Mouse (Mus musculus) heart, embryonic 11.5 days (tissue): ENCODE measurements around the gene Znrd1. TPM values are rescaled to one million over a fixed set of nuclear protein-coding genes. Genes with fewer than 3 reads are reported as not detected.

Source experiments
- ATAC-seq: fragments of 200-750 bp; cut with Nextera tagmentation; replicated peaks from 2 replicates; pipeline ENCODE4 v1.8.0; 2017; ENCODE audit warnings: moderate library complexity; ENCODE audit not compliant: insufficient number of reproducible peaks, low FRiP score, low TSS enrichment
- H3K27ac ChIP-seq: fragments of 300-500 bp; sonication (generic); 2 replicates; pipeline ENCODE4 v1.5.1; 2014; ENCODE audit warnings: mild to moderate bottlenecking, low read depth, low read length
- H3K27me3 ChIP-seq: fragments of 300-500 bp; sonication (generic); 2 replicates; pipeline ENCODE4 v1.6.1; 2014; ENCODE audit warnings: mild to moderate bottlenecking, low read length, mixed read lengths; ENCODE audit not compliant: control insufficient read depth, insufficient read depth
- H3K36me3 ChIP-seq: fragments of 300-500 bp; sonication (generic); 2 replicates; pipeline ENCODE4 v1.6.1; 2014; ENCODE audit warnings: mild to moderate bottlenecking, low read length, moderate library complexity, mixed read lengths; ENCODE audit not compliant: control insufficient read depth, insufficient read depth
- H3K4me1 ChIP-seq: fragments of 300-500 bp; sonication (generic); 2 replicates; pipeline ENCODE4 v1.6.1; 2014; ENCODE audit warnings: low read length; ENCODE audit not compliant: control insufficient read depth, insufficient read depth
- H3K4me2 ChIP-seq: fragments of 300-500 bp; sonication (generic); 2 replicates; pipeline ENCODE4 v1.6.1; 2014; ENCODE audit warnings: mild to moderate bottlenecking, moderate library complexity
- H3K4me3 ChIP-seq: fragments of 300-500 bp; sonication (generic); 2 replicates; pipeline ENCODE4 v1.5.1; 2014; ENCODE audit warnings: low read depth, low read length
- H3K9ac ChIP-seq: fragments of 300-500 bp; sonication (generic); 2 replicates; pipeline ENCODE4 v1.6.1; 2014; ENCODE audit warnings: mild to moderate bottlenecking, low read depth, low read length, moderate library complexity
- H3K9me3 ChIP-seq: fragments of 300-500 bp; sonication (generic); replicated peaks from 2 replicates; pipeline ENCODE4 v1.6.1; 2016; ENCODE audit warnings: low read length; ENCODE audit not compliant: control insufficient read depth
- WGBS: fragments of 180-500 bp; shearing (Covaris S2); extraction: QIAGEN DNeasy Blood & Tissue Kit; methylation state at CpG from one replicate; pipeline ENCODE4 v1.1.7; 2014; ENCODE audit not compliant: insufficient replicate concordance; 5-methylcytosine and 5-hydroxymethylcytosine counted together
- polyA plus RNA-seq: library from polyadenylated mRNA; unstranded; fragments of >200 nt; fragmentation: Nextera tagmentation; extraction: Ambion mirVana; gene quantifications from 2 replicates; pipeline ENCODE4 v1.2.1, GENCODE M21; 2014

The Znrd1 gene
- polyA plus RNA-seq, 1 experiment from 2014 or later, result 44.1 TPM

GRCm38 (mm10) chr17:36923491-36923890, 34.9 kb downstream of the Znrd1 start:
- no peak overlapping the region for H3K27ac ChIP-seq
- H3K27me3 ChIP-seq, result no peaks in the 10 kb centered on the region; the same call in 1 of the 2 replicates
- no peaks in the 10 kb centered on the region for H3K9me3 ChIP-seq
- H3K4me2 ChIP-seq, result no peak overlapping the region
- H3K4me1 ChIP-seq, result no peaks in the 10 kb centered on the region
- H3K4me3 ChIP-seq, result no peak overlapping the region
- 51% methylated on average over 4 of the region's 4 CpGs for whole genome bisulfite sequencing
- no peak for ATAC-seq
- H3K36me3 ChIP-seq, result no peaks in the 10 kb centered on the region
- no peak overlapping the region for H3K9ac ChIP-seq

- 70% methylated on average over 4 of the region's 4 CpGs for WGBS
- H3K4me2 ChIP-seq, result no peak overlapping the region
- H3K27ac ChIP-seq, result no peak overlapping the region
- no peaks in the 10 kb centered on the region for H3K9me3 ChIP-seq
- no peak overlapping the region for H3K4me3 ChIP-seq
- no peaks in the 10 kb centered on the region for H3K36me3 ChIP-seq
- no peaks in the 10 kb centered on the region for H3K4me1 ChIP-seq
- H3K9ac ChIP-seq, result no peak overlapping the region
- no peak for ATAC-seq
- no peaks in the 10 kb centered on the region; the same call in 1 of the 2 replicates for H3K27me3 ChIP-seq
Measured at GRCm38 (mm10) chr17:36922715-36923114, 35.6 kb downstream of the Znrd1 start.

GRCm38 (mm10) chr17:36920239-36920638, 38.1 kb downstream of the Znrd1 start:
- H3K36me3 ChIP-seq, result no peaks in the 10 kb centered on the region
- no peak overlapping the region for H3K27ac ChIP-seq
- no peaks in the 10 kb centered on the region for H3K4me1 ChIP-seq
- no peaks in the 10 kb centered on the region; the same call in 1 of the 2 replicates for H3K27me3 ChIP-seq
- H3K9ac ChIP-seq, result no peak overlapping the region
- H3K9me3 ChIP-seq, result no peaks in the 10 kb centered on the region
- no peak overlapping the region for H3K4me2 ChIP-seq
- WGBS, result 37% methylated on average over 15 of the region's 15 CpGs
- H3K4me3 ChIP-seq, result no peak overlapping the region
- no peak for ATAC-seq

GRCm38 (mm10) chr17:36915076-36915475, 43.3 kb downstream of the Znrd1 start:
- 16% methylated on average over 9 of the region's 9 CpGs for WGBS
- Histone ChIP-seq H3K36me3 (no peaks in the 10 kb centered on the region), H3K27me3 (no peaks in the 10 kb centered on the region), H3K9ac (no peak overlapping the region), H3K27ac (no peak overlapping the region), H3K4me2 (no peak overlapping the region), H3K4me3 (no peak overlapping the region), H3K4me1 (no peaks in the 10 kb centered on the region), H3K9me3 (no peaks in the 10 kb centered on the region)
- no peak for ATAC-seq

- WGBS, result 8% methylated on average over 2 of the region's 2 CpGs
- Histone ChIP-seq H3K27ac (no peak overlapping the region), H3K4me3 (no peak overlapping the region), H3K4me1 (no peaks in the 10 kb centered on the region), H3K27me3 (0 out of 2 replicates have a peak, but pooled peaks cover 3% of the 10 kb centered on the region), H3K9me3 (no peaks in the 10 kb centered on the region), H3K36me3 (no peaks in the 10 kb centered on the region), H3K9ac (no peak overlapping the region), H3K4me2 (no peak overlapping the region)
- no peak for ATAC-seq
Measured at GRCm38 (mm10) chr17:36914108-36914507, 44.3 kb downstream of the Znrd1 start.

GRCm38 (mm10) chr17:36912031-36912430, 46.3 kb downstream of the Znrd1 start:
- H3K36me3 ChIP-seq, result no peaks in the 10 kb centered on the region
- 0 out of 2 replicates have a peak, but pooled peaks cover 3% of the 10 kb centered on the region for H3K27me3 ChIP-seq
- H3K9ac ChIP-seq, result no peak overlapping the region
- no peaks in the 10 kb centered on the region for H3K9me3 ChIP-seq
- H3K4me3 ChIP-seq, result no peak overlapping the region
- H3K27ac ChIP-seq, result no peak overlapping the region
- H3K4me1 ChIP-seq, result no peaks in the 10 kb centered on the region
- H3K4me2 ChIP-seq, result no peak overlapping the region
- no peak for ATAC-seq
- 63% methylated on average over 2 of the region's 2 CpGs for WGBS

- no peak for ATAC-seq
- H3K9ac ChIP-seq, result no peak overlapping the region
- no peaks in the 10 kb centered on the region for H3K9me3 ChIP-seq
- no peak overlapping the region for H3K27ac ChIP-seq
- 0 out of 2 replicates have a peak, but pooled peaks cover 3% of the 10 kb centered on the region for H3K27me3 ChIP-seq
- no peak overlapping the region for H3K4me3 ChIP-seq
- WGBS, result 44% methylated on average over 4 of the region's 4 CpGs
- no peaks in the 10 kb centered on the region for H3K36me3 ChIP-seq
- no peaks in the 10 kb centered on the region for H3K4me1 ChIP-seq
- no peak overlapping the region for H3K4me2 ChIP-seq
Measured at GRCm38 (mm10) chr17:36909802-36910201, 48.6 kb downstream of the Znrd1 start.

GRCm38 (mm10) chr17:36908235-36908634, 50.1 kb downstream of the Znrd1 start:
- ATAC-seq, result no peak; the same call in 1 of the 2 replicates
- 61% methylated on average over 1 of the region's 1 CpGs for WGBS

More at GRCm38 (mm10) chr17:36908235-36908634, 50.1 kb downstream of the Znrd1 start:
- H3K4me2 ChIP-seq, result no peak overlapping the region
- H3K4me1 ChIP-seq, result no peaks in the 10 kb centered on the region
- H3K27ac ChIP-seq, result no peak overlapping the region
- H3K9ac ChIP-seq, result no peak overlapping the region
- H3K36me3 ChIP-seq, result no peaks in the 10 kb centered on the region
- 0 out of 2 replicates have a peak, but pooled peaks cover 3% of the 10 kb centered on the region for H3K27me3 ChIP-seq
- no peak overlapping the region for H3K4me3 ChIP-seq
- H3K9me3 ChIP-seq, result no peaks in the 10 kb centered on the region
